Mouse (Mus musculus) cortical plate, adult 2 months (tissue): ENCODE measurements at regions not wholly inside any gene's neighbourhood (a gene's known extent, or its start where the extent isn't known, plus 50 kb on each side); places are given as distances from the start of the nearest gene placed in this dataset.

ENCODE experiments used
- CTCF ChIP-seq: fragments of 200-500 bp; IDR thresholded peaks from 2 replicates; pipeline ENCODE4 v1.5.1; 2011; ENCODE audit warnings: mild to moderate bottlenecking, control low read depth, low read length; ENCODE audit not compliant: insufficient read depth; ENCODE audit errors: extremely low read depth
- POLR2A ChIP-seq: fragments of 200-500 bp; IDR thresholded peaks from 2 replicates; pipeline ENCODE4 v1.6.1; 2011; ENCODE audit warnings: mild to moderate bottlenecking, low read length, control low read depth; ENCODE audit not compliant: insufficient read depth; ENCODE audit errors: extremely low read depth

DNA sequence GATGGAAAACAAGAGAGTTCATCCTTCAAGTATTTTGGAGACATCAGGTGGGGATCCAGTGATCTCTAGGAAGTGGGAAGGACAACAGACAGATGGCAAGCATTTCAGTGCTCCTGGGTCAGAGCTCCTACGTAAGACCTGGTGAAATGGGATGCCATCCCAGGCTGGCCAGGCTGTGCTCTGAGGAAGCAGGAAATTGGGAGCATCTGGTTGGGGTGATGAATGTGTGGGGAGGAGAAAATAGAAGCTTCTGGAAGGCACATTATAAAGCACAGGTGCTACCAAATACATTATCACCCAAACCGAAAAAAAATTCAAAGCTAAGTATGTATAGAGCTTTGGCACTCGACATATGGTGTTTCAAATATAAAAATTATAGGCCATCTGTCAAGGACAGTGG, 165.9 kb upstream of the Mtpn start:
- TF ChIP-seq CTCF (no peak), POLR2A (no peak)
